Mouse (Mus musculus) ES-CJ7 (cell line): Measurements from ENCODE around the gene Gm8094.
"Not testable (repeated sequence)": the region's sequence is repeated elsewhere in the genome, so short reads cannot be mapped to it uniquely, and the experiment has no call there.

Source experiments
- DNase-seq: peaks from one replicate; pipeline ENCODE4 v3.0.0; 2011; ENCODE audit warnings: low read depth, low spot score

Gm8094 gene

GRCm38 (mm10) chr14:43076543-43076942, at the start of gene Gm8094:
TSS of gene Gm8094 (minus strand) at chr14:43076643.
- not testable (repeated sequence) for DNase-seq

GRCm38 (mm10) chr14:43119673-43120072, 43.2 kb upstream of the Gm8094 start:
- DNase-seq, result not testable (repeated sequence)

GRCm38 (mm10) chr14:43100301-43100700, 23.9 kb upstream of the Gm8094 start, which contains the start of gene Gm8104:
TSS of gene Gm8104 (plus strand) at chr14:43100601.
- DNase-seq, result not testable (repeated sequence)

GRCm38 (mm10) chr14:43089103-43089919, 12.9 kb upstream of the Gm8094 start:
- DNase-seq, result not testable (repeated sequence)

- not testable (repeated sequence) for DNase-seq
Observed at GRCm38 (mm10) chr14:43084936-43085730, 8.7 kb upstream of the Gm8094 start.

GRCm38 (mm10) chr14:43060179-43060578, 16.3 kb downstream of the Gm8094 start:
- not testable (repeated sequence) for DNase-seq

GRCm38 (mm10) chr14:43058063-43058462, 18.4 kb downstream of the Gm8094 start:
- DNase-seq, result not testable (repeated sequence)
